Mouse (Mus musculus) C2C12 (cell line): ENCODE data around the gene Trem2.

ENCODE experiments used
- CTCF ChIP-seq: IDR thresholded peaks from one replicate; pipeline ENCODE4 v1.5.1; 2011; ENCODE audit not compliant: control insufficient read depth, insufficient read depth, insufficient read length
- MAX ChIP-seq: IDR thresholded peaks from one replicate; pipeline ENCODE4 v1.6.1; 2011; ENCODE audit warnings: mild to moderate bottlenecking, control low read depth
- MYOG ChIP-seq: IDR thresholded peaks from one replicate; pipeline ENCODE4 v1.6.1; 2011; ENCODE audit not compliant: control insufficient read depth, insufficient read length; ENCODE audit errors: extremely low read depth

DNA sequence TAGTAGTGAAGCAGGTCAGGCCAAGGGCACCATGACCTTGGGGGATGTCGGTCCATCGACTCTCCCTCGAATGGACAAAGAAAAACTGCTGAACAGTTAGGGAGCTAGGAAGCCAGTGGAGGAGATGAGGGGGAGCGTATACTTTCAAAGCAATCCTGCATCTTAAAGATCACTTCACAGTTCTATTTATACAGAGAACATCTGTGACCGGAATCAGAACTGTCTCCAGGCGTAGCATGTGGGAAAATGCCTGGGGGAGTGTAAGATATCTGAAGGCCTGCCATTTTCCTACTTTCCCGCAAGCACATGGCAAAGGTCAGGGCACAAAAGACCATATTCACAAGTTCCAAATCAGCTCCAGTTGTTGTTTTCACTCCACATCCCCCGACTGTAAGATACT lies 26.8 kb downstream of the Trem2 start:
- TF ChIP-seq MAX (no peak), CTCF (no peak), MYOG (no peak)
